Mouse (Mus musculus) olfactory bulb, adult 2 months (tissue): ENCODE results near the gene Zbtb22. TPM values are rescaled to one million over a fixed set of nuclear protein-coding genes. Genes with fewer than 3 reads are reported as not detected.

ENCODE experiments used
- H3K27ac ChIP-seq: fragments of 200-500 bp; 2 replicates; pipeline ENCODE4 v1.5.1; 2012; ENCODE audit warnings: low read depth, low read length; ENCODE audit not compliant: insufficient read depth
- H3K4me1 ChIP-seq: fragments of 200-500 bp; 2 replicates; pipeline ENCODE4 v1.6.1; 2012; ENCODE audit warnings: low read length; ENCODE audit not compliant: control insufficient read depth, insufficient read depth
- H3K4me3 ChIP-seq: fragments of 200-500 bp; 2 replicates; pipeline ENCODE4 v1.5.1; 2012; ENCODE audit warnings: mild to moderate bottlenecking, low read depth, low read length, moderate library complexity; ENCODE audit not compliant: insufficient read depth
- CTCF ChIP-seq: fragments of 200-500 bp; IDR thresholded peaks from 2 replicates; pipeline ENCODE4 v1.5.1; 2012; ENCODE audit warnings: low read depth, mild to moderate bottlenecking, low read length, moderate library complexity; ENCODE audit not compliant: insufficient read depth
- POLR2A ChIP-seq: fragments of 200-500 bp; IDR thresholded peaks from 2 replicates; pipeline ENCODE4 v1.6.1; 2012; ENCODE audit warnings: mild to moderate bottlenecking, low read depth, low read length, moderate library complexity; ENCODE audit not compliant: insufficient read depth
- WGBS: fragments of 180-500 bp; shearing (Covaris S2); methylation state at CpG from one replicate; pipeline ENCODE4 v1.1.7; 2018; 5-methylcytosine and 5-hydroxymethylcytosine counted together
- polyA plus RNA-seq: library from polyadenylated mRNA; stranded (reverse); fragments of >200 nt; gene quantifications from 2 replicates; pipeline ENCODE4 v1.2.4, GENCODE M21; 2012; ENCODE audit warnings: low replicate concordance; ENCODE audit not compliant: missing spikeins, insufficient read depth, insufficient read length

The Zbtb22 gene
- polyA plus RNA-seq, 1 experiment = not detected

GRCm38 (mm10) chr17:33931159-33931866 lies 15.6 kb downstream of the Zbtb22 start:
- H3K27ac ChIP-seq = no peak overlapping the region
- WGBS = 34% methylated on average over 18 of the region's 18 CpGs
- no peak for TF ChIP-seq CTCF
- TF ChIP-seq POLR2A = no peak
- H3K4me1 ChIP-seq = peaks cover 12% of the 10 kb centered on the region
- peak overlapping the region; percentile 77 for H3K4me3 ChIP-seq

- Histone ChIP-seq H3K4me1 (peaks cover 12% of the 10 kb centered on the region), H3K27ac (no peak overlapping the region), H3K4me3 (no peak overlapping the region)
- WGBS = 94% methylated on average over 11 of the region's 11 CpGs
- TF ChIP-seq POLR2A (no peak), CTCF (no peak)
These were observed 16.2 kb downstream of the Zbtb22 start for GRCm38 (mm10) chr17:33931947-33932346.

- peaks cover 12% of the 10 kb centered on the region for H3K4me1 ChIP-seq
- no peak for TF ChIP-seq CTCF
- no peak for TF ChIP-seq POLR2A
- 87% methylated on average over 14 of the region's 14 CpGs for WGBS
- no peak overlapping the region for H3K4me3 ChIP-seq
- H3K27ac ChIP-seq = no peak overlapping the region
These were observed 16.7 kb downstream of the Zbtb22 start for GRCm38 (mm10) chr17:33932448-33932847.

- no peak for TF ChIP-seq POLR2A
- TF ChIP-seq CTCF = no peak
- Histone ChIP-seq H3K27ac (no peak overlapping the region), H3K4me3 (no peak overlapping the region), H3K4me1 (peaks cover 12% of the 10 kb centered on the region)
- 92% methylated on average over 15 of the region's 15 CpGs for WGBS
These were observed 17.3 kb downstream of the Zbtb22 start for GRCm38 (mm10) chr17:33932970-33933369.

- 91% methylated on average over 21 of the region's 21 CpGs for WGBS
- Histone ChIP-seq H3K4me3 (no peak overlapping the region), H3K27ac (no peak overlapping the region), H3K4me1 (peaks cover 18% of the 10 kb centered on the region)
- TF ChIP-seq CTCF (no peak), POLR2A (no peak)
These were observed 19.8 kb downstream of the Zbtb22 start for GRCm38 (mm10) chr17:33935422-33936055.

GRCm38 (mm10) chr17:33936993-33937392 lies 21.3 kb downstream of the Zbtb22 start:
- H3K27ac ChIP-seq = no peak overlapping the region
- TF ChIP-seq POLR2A (no peak), CTCF (no peak)
- no peak overlapping the region for H3K4me3 ChIP-seq
- peaks cover 20% of the 10 kb centered on the region for H3K4me1 ChIP-seq
- 87% methylated on average over 15 of the region's 15 CpGs for WGBS

- 78% methylated on average over 11 of the region's 11 CpGs for WGBS
- TF ChIP-seq POLR2A = no peak
- no peak for TF ChIP-seq CTCF
- H3K27ac ChIP-seq = no peak overlapping the region
- H3K4me3 ChIP-seq = no peak overlapping the region
- H3K4me1 ChIP-seq = peaks cover 20% of the 10 kb centered on the region
These were observed 23.1 kb downstream of the Zbtb22 start for GRCm38 (mm10) chr17:33938783-33939182.

GRCm38 (mm10) chr17:33940206-33940805 lies 24.6 kb downstream of the Zbtb22 start, which contains the start of the genes Pfdn6 and Wdr46:
Pfdn6 (minus strand) TSS chr17:33940343.
Wdr46 (plus strand) TSS chr17:33940660.
- WGBS = under 1% methylated on average over 36 of the region's 36 CpGs
- H3K4me1 ChIP-seq = peaks cover 20% of the 10 kb centered on the region
- TF ChIP-seq CTCF (no peak), POLR2A (peak; percentile 42; the same call in 1 of the 2 replicates)
- H3K4me3 ChIP-seq = peak within 1 kb of the TSS; percentile 77
- peak within 1 kb of the TSS; percentile 40; the same call in 1 of the 2 replicates for H3K27ac ChIP-seq

GRCm38 (mm10) chr17:33940981-33941380 lies 25.3 kb downstream of the Zbtb22 start:
- H3K4me1 ChIP-seq = peaks cover 20% of the 10 kb centered on the region
- H3K27ac ChIP-seq = no peak overlapping the region
- peak overlapping the region; percentile 77 for H3K4me3 ChIP-seq
- WGBS = 4% methylated on average over 26 of the region's 26 CpGs
- TF ChIP-seq POLR2A (no peak), CTCF (no peak)
